Mouse (Mus musculus) kidney, embryonic 15.5 days (tissue): Measurements from ENCODE around the gene Smg9. TPM values are rescaled to one million over a fixed set of nuclear protein-coding genes. Genes with fewer than 3 reads are reported as not detected.

Source experiments
- ATAC-seq: fragments of 200-750 bp; cut with Nextera tagmentation; replicated peaks from 2 replicates; pipeline ENCODE4 v1.8.0; 2017; ENCODE audit warnings: moderate TSS enrichment; ENCODE audit not compliant: low FRiP score
- H3K27ac ChIP-seq: fragments of 300-500 bp; sonication (generic); 2 replicates; pipeline ENCODE4 v1.5.1; 2015; ENCODE audit warnings: mild to moderate bottlenecking, inconsistent platforms
- H3K27me3 ChIP-seq: fragments of 300-500 bp; sonication (generic); 2 replicates; pipeline ENCODE4 v1.6.1; 2015; ENCODE audit warnings: inconsistent platforms
- H3K36me3 ChIP-seq: fragments of 300-500 bp; sonication (generic); 2 replicates; pipeline ENCODE4 v1.6.1; 2015; ENCODE audit warnings: inconsistent platforms
- H3K4me1 ChIP-seq: fragments of 300-500 bp; sonication (generic); 2 replicates; pipeline ENCODE4 v1.6.1; 2015; ENCODE audit warnings: inconsistent platforms
- H3K4me2 ChIP-seq: fragments of 300-500 bp; sonication (generic); 2 replicates; pipeline ENCODE4 v1.6.1; 2015; ENCODE audit warnings: moderate library complexity, mild to moderate bottlenecking, inconsistent platforms
- H3K4me3 ChIP-seq: fragments of 300-500 bp; sonication (generic); replicated peaks from 2 replicates; pipeline ENCODE4 v1.5.1; 2015; ENCODE audit warnings: mild to moderate bottlenecking, inconsistent platforms
- H3K9ac ChIP-seq: fragments of 300-500 bp; sonication (generic); 2 replicates; pipeline ENCODE4 v1.6.1; 2015; ENCODE audit warnings: mild to moderate bottlenecking, inconsistent platforms
- H3K9me3 ChIP-seq: fragments of 300-500 bp; sonication (generic); replicated peaks from 2 replicates; pipeline ENCODE4 v1.6.1; 2016; ENCODE audit warnings: inconsistent platforms
- WGBS: fragments of 180-500 bp; shearing (Covaris S2); methylation state at CpG from one replicate; pipeline ENCODE4 v1.1.7; 2015; ENCODE audit warnings: mixed read lengths; 5-methylcytosine and 5-hydroxymethylcytosine counted together
- polyA plus RNA-seq: library from polyadenylated mRNA; unstranded; fragments of >200 nt; fragmentation: Nextera tagmentation; extraction: Ambion mirVana; gene quantifications from 2 replicates; pipeline ENCODE4 v1.2.1, GENCODE M21; 2015

Gene Smg9
- polyA plus RNA-seq, 1 experiment from 2014 or later = 32.8 TPM

GRCm38 (mm10) chr7:24435305-24435704 lies 35.9 kb downstream of the Smg9 start:
- no peaks in the 10 kb centered on the region for H3K9me3 ChIP-seq
- H3K27me3 ChIP-seq = peaks cover 19% of the 10 kb centered on the region; the same call in 1 of the 2 replicates
- no peak overlapping the region for H3K4me2 ChIP-seq
- no peak overlapping the region for H3K9ac ChIP-seq
- WGBS = 80% methylated on average over 5 of the region's 5 CpGs
- H3K36me3 ChIP-seq = no peaks in the 10 kb centered on the region
- no peak for ATAC-seq
- no peaks in the 10 kb centered on the region for H3K4me1 ChIP-seq
- H3K4me3 ChIP-seq = no peak overlapping the region
- H3K27ac ChIP-seq = no peak overlapping the region

GRCm38 (mm10) chr7:24437981-24438380 lies 38.6 kb downstream of the Smg9 start:
- H3K9me3 ChIP-seq = no peaks in the 10 kb centered on the region
- H3K27ac ChIP-seq = no peak overlapping the region
- H3K4me2 ChIP-seq = no peak overlapping the region
- no peak overlapping the region for H3K4me3 ChIP-seq
- WGBS = 74% methylated on average over 10 of the region's 10 CpGs
- no peak overlapping the region for H3K9ac ChIP-seq
- no peak for ATAC-seq
- H3K4me1 ChIP-seq = no peaks in the 10 kb centered on the region
- H3K36me3 ChIP-seq = no peaks in the 10 kb centered on the region
- H3K27me3 ChIP-seq = peaks cover 8% of the 10 kb centered on the region; the same call in 1 of the 2 replicates

- Histone ChIP-seq H3K27me3 (no peaks in the 10 kb centered on the region), H3K27ac (no peak overlapping the region), H3K9ac (no peak overlapping the region), H3K4me2 (no peak overlapping the region), H3K9me3 (no peaks in the 10 kb centered on the region), H3K36me3 (no peaks in the 10 kb centered on the region), H3K4me3 (no peak overlapping the region), H3K4me1 (no peaks in the 10 kb centered on the region)
- no peak for ATAC-seq
- 87% methylated on average over 6 of the region's 6 CpGs for WGBS
Measured at GRCm38 (mm10) chr7:24439191-24439590, 39.8 kb downstream of the Smg9 start.

DNA sequence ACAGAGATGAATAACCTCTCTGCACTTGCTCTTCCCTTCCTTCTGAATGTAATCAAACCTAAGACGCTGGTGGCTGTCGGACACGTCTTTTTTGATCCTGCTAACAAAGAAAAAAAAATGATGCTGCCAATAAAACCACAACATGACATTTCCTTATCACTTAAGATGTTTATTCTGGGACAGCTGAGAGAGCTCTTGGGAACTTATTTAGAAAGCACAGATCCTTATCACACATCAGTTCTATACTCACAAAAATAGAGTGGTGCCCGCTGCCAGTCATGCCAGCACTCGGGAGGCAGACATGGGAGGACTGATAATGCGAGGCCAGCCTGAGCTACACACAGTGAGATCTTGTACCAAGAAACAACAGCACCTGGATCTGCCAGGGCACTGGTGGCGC lies 40.5 kb downstream of the Smg9 start:
- 78% methylated on average over 7 of the region's 7 CpGs for WGBS
- no peaks in the 10 kb centered on the region for H3K36me3 ChIP-seq
- H3K27me3 ChIP-seq = no peaks in the 10 kb centered on the region
- ATAC-seq = no peak
- no peak overlapping the region for H3K4me3 ChIP-seq
- no peaks in the 10 kb centered on the region for H3K9me3 ChIP-seq
- H3K4me1 ChIP-seq = no peaks in the 10 kb centered on the region
- H3K27ac ChIP-seq = no peak overlapping the region
- H3K4me2 ChIP-seq = no peak overlapping the region
- H3K9ac ChIP-seq = no peak overlapping the region

DNA sequence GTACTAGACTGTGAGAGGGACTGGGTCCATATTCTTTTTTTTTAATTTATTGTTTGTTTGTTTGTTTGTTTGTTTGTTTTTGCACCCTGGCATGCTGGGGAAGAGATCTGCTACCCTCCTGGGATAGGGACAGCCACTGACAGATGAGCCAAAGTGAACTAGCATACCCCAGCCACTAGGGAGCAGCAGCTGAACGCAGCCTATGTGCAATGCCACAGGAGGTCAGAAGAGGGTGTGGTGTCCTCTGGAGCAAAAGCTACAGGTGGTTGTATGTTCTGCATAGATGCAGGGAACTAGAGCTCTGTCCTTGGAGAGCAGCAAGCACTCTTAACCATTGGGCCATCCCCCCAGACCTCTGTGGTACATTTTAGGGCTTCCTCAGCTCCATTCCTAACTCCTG lies 42.4 kb downstream of the Smg9 start:
- Histone ChIP-seq H3K9ac (no peak overlapping the region), H3K4me2 (no peak overlapping the region), H3K36me3 (no peaks in the 10 kb centered on the region), H3K9me3 (no peaks in the 10 kb centered on the region), H3K4me3 (no peak overlapping the region), H3K27me3 (no peaks in the 10 kb centered on the region), H3K4me1 (no peaks in the 10 kb centered on the region), H3K27ac (no peak overlapping the region)
- 11% methylated on average over 1 of the region's 1 CpGs for WGBS
- ATAC-seq = no peak

- Histone ChIP-seq H3K9ac (no peak overlapping the region), H3K27me3 (no peaks in the 10 kb centered on the region), H3K4me3 (no peak overlapping the region), H3K27ac (no peak overlapping the region), H3K4me1 (no peaks in the 10 kb centered on the region), H3K4me2 (no peak overlapping the region), H3K9me3 (no peaks in the 10 kb centered on the region), H3K36me3 (no peaks in the 10 kb centered on the region)
- 52% methylated on average over 8 of the region's 8 CpGs for WGBS
- no peak for ATAC-seq
Measured at GRCm38 (mm10) chr7:24442313-24442712, 42.9 kb downstream of the Smg9 start.

- Histone ChIP-seq H3K9ac (no peak overlapping the region), H3K36me3 (no peaks in the 10 kb centered on the region), H3K4me2 (no peak overlapping the region), H3K4me1 (0 out of 2 replicates have a peak, but pooled peaks cover 4% of the 10 kb centered on the region), H3K27ac (no peak overlapping the region), H3K4me3 (no peak overlapping the region), H3K27me3 (no peaks in the 10 kb centered on the region), H3K9me3 (no peaks in the 10 kb centered on the region)
- no peak for ATAC-seq
- 88% methylated on average over 9 of the region's 9 CpGs for WGBS
Measured at GRCm38 (mm10) chr7:24445266-24445926, 46.0 kb downstream of the Smg9 start.

- no peak for ATAC-seq
- no peak overlapping the region for H3K27ac ChIP-seq
- no peak overlapping the region for H3K9ac ChIP-seq
- H3K4me1 ChIP-seq = 0 out of 2 replicates have a peak, but pooled peaks cover 4% of the 10 kb centered on the region
- WGBS = 80% methylated on average over 7 of the region's 7 CpGs
- H3K4me3 ChIP-seq = no peak overlapping the region
- H3K36me3 ChIP-seq = no peaks in the 10 kb centered on the region
- no peaks in the 10 kb centered on the region for H3K27me3 ChIP-seq
- H3K4me2 ChIP-seq = no peak overlapping the region
- H3K9me3 ChIP-seq = no peaks in the 10 kb centered on the region
Measured at GRCm38 (mm10) chr7:24446697-24447340, 47.4 kb downstream of the Smg9 start.

- Histone ChIP-seq H3K27me3 (no peaks in the 10 kb centered on the region), H3K9me3 (no peaks in the 10 kb centered on the region), H3K36me3 (no peaks in the 10 kb centered on the region), H3K9ac (no peak overlapping the region), H3K4me3 (no peak overlapping the region), H3K27ac (no peak overlapping the region), H3K4me1 (peaks cover 11% of the 10 kb centered on the region; the same call in 1 of the 2 replicates), H3K4me2 (no peak overlapping the region)
- ATAC-seq = peak; percentile 41; the same call in 1 of the 2 replicates
- WGBS = 59% methylated on average over 14 of the region's 14 CpGs
Measured at GRCm38 (mm10) chr7:24448782-24449517, 49.5 kb downstream of the Smg9 start.

- H3K4me1 ChIP-seq = peaks cover 11% of the 10 kb centered on the region; the same call in 1 of the 2 replicates
- H3K4me2 ChIP-seq = no peak overlapping the region
- ATAC-seq = no peak
- no peak overlapping the region for H3K4me3 ChIP-seq
- H3K9me3 ChIP-seq = no peaks in the 10 kb centered on the region
- no peaks in the 10 kb centered on the region for H3K36me3 ChIP-seq
- H3K9ac ChIP-seq = no peak overlapping the region
- no peaks in the 10 kb centered on the region for H3K27me3 ChIP-seq
- no peak overlapping the region for H3K27ac ChIP-seq
- 63% methylated on average over 9 of the region's 9 CpGs for WGBS
Measured at GRCm38 (mm10) chr7:24450585-24451017, 51.2 kb downstream of the Smg9 start.

DNA sequence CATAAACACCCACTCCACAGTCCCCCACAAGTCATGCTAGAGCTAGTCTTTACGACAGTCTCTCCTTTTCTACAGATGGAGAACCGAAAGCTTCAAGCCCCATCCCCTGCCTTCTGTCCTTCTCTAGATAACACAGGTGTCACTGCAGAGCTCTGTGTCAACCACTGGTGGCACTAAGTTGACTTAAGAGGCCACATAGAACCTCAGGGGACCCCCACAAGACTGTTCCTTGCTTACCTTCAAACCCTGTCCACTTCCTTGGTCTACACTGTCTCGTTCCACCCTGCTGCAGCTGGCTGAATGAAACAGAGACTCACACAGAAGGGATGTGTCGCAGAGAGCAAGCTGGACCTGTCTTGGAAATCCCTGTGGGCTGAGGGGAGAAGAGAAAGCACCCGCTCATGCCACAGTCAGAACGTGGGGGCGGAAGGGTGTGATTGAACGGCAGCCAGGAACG lies 52.5 kb downstream of the Smg9 start, which contains the start of gene Irgc1:
Gene Irgc1 (minus strand): TSS at position 443 of the 457 bp plus-strand sequence.
- H3K27ac ChIP-seq = no peak within 1 kb of the TSS
- 68% methylated on average over 9 of the region's 9 CpGs for WGBS
- no peaks in the 10 kb centered on the region for H3K9me3 ChIP-seq
- H3K36me3 ChIP-seq = no peaks in the 10 kb centered on the region
- H3K27me3 ChIP-seq = no peaks in the 10 kb centered on the region
- H3K9ac ChIP-seq = no peak within 1 kb of the TSS
- no peak within 1 kb of the TSS for H3K4me2 ChIP-seq
- H3K4me1 ChIP-seq = peaks cover 11% of the 10 kb centered on the region; the same call in 1 of the 2 replicates
- H3K4me3 ChIP-seq = no peak within 1 kb of the TSS
- ATAC-seq = no peak

DNA sequence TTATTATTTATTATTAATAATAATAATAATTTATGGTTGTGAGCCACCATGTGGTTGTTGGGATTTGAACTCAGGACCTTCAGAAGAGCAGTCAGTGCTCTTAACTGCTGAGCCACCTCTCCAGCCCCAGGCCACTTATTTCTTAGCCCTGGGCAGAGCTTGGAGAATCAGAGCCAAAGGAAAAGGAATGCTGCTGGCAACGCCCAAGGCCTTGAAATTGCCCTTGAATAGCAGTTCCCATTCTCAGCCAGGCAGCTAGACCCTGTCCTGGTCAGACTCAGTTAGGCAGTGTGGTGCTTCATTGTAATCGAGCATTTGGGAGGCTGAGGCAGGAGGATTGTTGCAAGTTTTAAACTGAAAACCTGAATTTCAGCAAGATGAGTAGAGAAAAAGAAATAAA lies 54.8 kb downstream of the Smg9 start:
- H3K9me3 ChIP-seq = no peaks in the 10 kb centered on the region

More for the DNA sequence above, 54.8 kb downstream of the Smg9 start:
- H3K27ac ChIP-seq = no peak overlapping the region
- no peak overlapping the region for H3K4me2 ChIP-seq
- no peak overlapping the region for H3K9ac ChIP-seq
- no peak overlapping the region for H3K4me3 ChIP-seq
- H3K27me3 ChIP-seq = no peaks in the 10 kb centered on the region
- H3K4me1 ChIP-seq = peaks cover 11% of the 10 kb centered on the region
- 86% methylated on average over 2 of the region's 2 CpGs for WGBS
- no peaks in the 10 kb centered on the region for H3K36me3 ChIP-seq
- ATAC-seq = no peak
